Mouse (Mus musculus): ENCODE data around the gene Gnas. TPM values are rescaled to one million over a fixed set of nuclear protein-coding genes. Genes with fewer than 3 reads are reported as not detected.

The Gnas gene
- total RNA-seq (2021): 1,000 to 10,000 TPM; 1,824 to 1,870 TPM
- long read RNA-seq, transcript Gnas-206 (11 exons, 1,695 nt): minor isoform, 10 of 1,388 reads
- long read RNA-seq, transcript Gnas-208 (12 exons, 1,716 nt): major isoform, 1,194 of 1,388 reads
- long read RNA-seq, transcript Gnas-221 (13 exons, 1,427 nt): minor isoform, 8 of 1,388 reads
- long read RNA-seq, transcript Gnas-207 (11 exons, 1,789 nt): minor isoform, 12 of 1,388 reads
- long read RNA-seq, partial matches to known transcripts: 131 of 1,388 reads
- long read RNA-seq, other reads (novel, unspliced or antisense): 30 of 1,388 reads

GRCm38 (mm10) chr2:174284011-174284410 lies at the start of gene Gnas:
TSS of gene Gnas (plus strand) at chr2:174284320.
- peak; percentile 48 to 63 for DNase-seq (ENCODE audit: low spot score in 2 of 2)

DNA sequence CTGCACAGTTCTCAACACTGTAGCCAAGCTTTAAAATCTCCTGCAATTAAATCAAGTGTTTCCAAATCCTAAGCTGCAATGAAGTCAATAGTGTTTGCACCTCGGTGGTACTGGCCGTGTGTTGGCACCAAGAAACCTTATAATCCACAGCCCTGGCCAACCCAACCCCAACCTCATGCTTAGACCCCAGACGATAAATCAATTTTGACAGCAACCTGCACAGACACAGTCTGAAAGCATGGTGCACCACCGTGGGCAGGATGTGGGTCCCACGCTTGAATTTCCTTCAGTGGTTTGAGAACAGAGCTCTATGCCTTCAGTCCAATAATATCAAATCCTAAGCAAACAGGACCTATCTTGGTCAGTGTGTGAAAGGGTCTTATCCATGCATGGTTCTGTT lies 41.7 kb upstream of the Gnas start:
- DNase-seq (ENCODE audit: low spot score in 2 of 2): no peak

DNA sequence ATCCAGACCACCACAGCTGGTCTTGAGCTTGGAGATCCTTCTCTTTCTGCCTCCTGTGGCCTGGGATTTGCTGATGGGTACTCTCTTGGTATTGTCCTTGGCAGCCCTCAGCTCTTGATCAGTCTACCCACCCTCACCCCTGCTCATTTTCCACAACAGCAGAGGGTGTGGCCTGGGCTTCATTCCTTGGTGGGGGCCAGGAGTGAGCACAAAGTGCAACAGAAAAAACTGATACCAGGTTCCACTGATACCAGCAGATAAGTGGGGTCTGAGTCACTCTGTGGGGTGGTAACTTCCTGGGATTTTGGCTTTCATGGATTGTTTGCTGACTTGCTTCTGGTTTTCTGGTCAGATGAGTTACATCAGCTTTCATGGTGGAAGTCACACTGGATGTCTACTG lies 32.2 kb upstream of the Gnas start:
- DNase-seq (ENCODE audit: low spot score in 2 of 2): no peak

- no peak for DNase-seq (ENCODE audit: low spot score in 2 of 2)
These were observed 26.8 kb upstream of the Gnas start for GRCm38 (mm10) chr2:174257312-174257711.

- DNase-seq (ENCODE audit: low spot score in 2 of 2): no peak
These were observed 24.1 kb upstream of the Gnas start for GRCm38 (mm10) chr2:174260004-174260403.

GRCm38 (mm10) chr2:174260908-174261800 lies 23.0 kb upstream of the Gnas start:
- DNase-seq (ENCODE audit: low spot score in 2 of 2): no peak

DNA sequence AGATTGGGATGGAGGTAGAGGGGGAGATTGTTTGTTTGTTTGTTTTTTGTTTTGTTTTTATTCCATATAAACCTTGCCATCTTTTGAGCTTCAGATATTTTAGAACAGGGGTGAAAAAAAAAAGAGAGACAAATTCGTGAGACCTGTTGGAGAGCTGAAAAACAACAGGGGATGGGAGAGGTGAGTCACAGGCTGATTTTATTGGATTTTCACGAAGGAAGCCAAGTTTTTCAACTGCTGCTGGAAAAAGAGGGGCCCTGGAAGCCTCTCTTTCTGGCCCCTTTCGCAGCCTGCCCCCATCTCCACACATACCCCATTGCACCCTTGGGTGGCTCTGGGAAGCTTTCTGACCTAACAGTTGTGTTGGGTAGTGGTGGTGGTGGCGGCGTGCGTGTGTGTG lies 22.3 kb upstream of the Gnas start:
- DNase-seq (ENCODE audit: low spot score in 2 of 2): no peak

DNA sequence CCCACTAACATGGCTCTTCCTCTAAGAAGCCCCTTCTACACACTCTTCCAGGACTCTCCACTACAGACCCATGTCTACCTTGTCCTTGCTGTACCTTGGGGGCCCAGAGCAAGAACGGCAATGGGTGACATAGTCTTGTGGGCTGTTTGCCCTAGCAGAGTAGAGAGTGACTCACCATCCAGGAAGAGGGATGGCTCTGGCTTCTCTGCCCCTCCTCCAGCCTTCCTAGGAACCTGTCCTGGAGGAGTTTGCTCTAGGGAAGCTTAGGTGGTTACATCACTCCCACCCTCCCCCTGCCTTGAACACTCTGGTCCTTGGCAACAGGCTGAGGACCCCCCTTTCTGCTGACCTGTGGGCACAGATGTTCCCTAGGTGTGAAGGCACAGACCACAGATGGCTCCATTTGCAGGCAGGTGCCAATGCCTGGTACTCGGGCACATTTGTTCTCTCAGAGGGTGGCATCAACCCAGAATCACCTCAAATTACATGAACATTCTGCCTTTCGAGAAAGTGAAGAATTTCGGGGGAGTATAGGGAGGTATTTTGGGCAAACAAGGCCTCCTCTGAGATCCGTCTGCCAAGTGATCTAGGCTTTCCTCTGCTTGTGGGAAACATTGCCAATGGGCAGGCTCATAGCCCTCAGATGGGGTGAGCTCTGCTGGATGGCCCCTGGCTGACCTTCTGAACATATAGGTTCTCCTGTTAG lies 20.9 kb upstream of the Gnas start:
- no peak for DNase-seq (ENCODE audit: low spot score in 2 of 2)

GRCm38 (mm10) chr2:174264248-174264647 lies 19.9 kb upstream of the Gnas start:
- DNase-seq (ENCODE audit: low spot score in 2 of 2): no peak

DNA sequence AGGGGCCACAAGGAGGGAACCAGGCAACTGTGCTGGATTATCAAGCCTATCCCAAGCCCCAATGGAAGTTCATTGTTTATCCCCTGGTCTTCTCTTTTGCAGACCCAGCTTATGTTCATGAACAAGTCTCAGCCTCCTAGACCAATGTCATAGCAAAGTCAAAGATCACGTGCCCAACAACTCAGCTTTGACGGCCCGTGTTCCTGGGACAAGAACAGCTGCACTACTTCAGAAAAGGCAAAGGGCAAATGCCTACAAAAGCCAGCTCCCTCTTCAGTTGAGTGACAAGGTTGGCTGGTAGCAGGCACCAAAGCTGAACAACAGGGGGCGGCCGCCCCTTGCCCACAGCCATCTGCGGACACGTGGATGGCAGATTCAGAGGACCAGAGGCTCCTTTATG lies 13.7 kb upstream of the Gnas start:
- DNase-seq (ENCODE audit: low spot score in 2 of 2): no peak

- no peak for DNase-seq (ENCODE audit: low spot score in 2 of 2)
These were observed 12.7 kb upstream of the Gnas start for GRCm38 (mm10) chr2:174271459-174271858.

- DNase-seq (ENCODE audit: low spot score in 2 of 2): no peak
These were observed 11.0 kb upstream of the Gnas start for GRCm38 (mm10) chr2:174273131-174273530.

GRCm38 (mm10) chr2:174273961-174274360 lies 10.2 kb upstream of the Gnas start:
- DNase-seq (ENCODE audit: low spot score in 2 of 2): no peak

GRCm38 (mm10) chr2:174279771-174280170 lies 4.3 kb upstream of the Gnas start:
- DNase-seq (ENCODE audit: low spot score in 2 of 2): no peak

- DNase-seq (ENCODE audit: low spot score in 2 of 2): no peak
These were observed 779 bp upstream of the Gnas start for GRCm38 (mm10) chr2:174283341-174283740.

DNA sequence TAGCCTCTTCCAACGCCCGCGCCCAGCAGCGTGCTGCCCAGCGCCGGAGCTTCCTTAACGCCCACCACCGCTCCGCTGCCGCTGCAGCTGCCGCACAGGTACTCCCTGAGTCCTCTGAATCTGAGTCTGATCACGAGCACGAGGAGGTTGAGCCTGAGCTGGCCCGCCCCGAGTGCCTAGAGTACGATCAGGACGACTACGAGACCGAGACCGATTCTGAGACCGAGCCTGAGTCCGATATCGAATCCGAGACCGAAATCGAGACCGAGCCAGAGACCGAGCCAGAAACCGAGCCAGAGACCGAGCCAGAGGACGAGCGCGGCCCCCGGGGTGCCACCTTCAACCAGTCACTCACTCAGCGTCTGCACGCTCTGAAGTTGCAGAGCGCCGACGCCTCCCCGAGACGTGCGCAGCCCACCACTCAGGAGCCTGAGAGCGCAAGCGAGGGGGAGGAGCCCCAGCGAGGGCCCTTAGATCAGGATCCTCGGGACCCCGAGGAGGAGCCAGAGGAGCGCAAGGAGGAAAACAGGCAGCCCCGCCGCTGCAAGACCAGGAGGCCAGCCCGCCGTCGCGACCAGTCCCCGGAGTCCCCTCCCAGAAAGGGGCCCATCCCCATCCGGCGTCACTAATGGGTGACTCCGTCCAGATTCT lies 812 bp downstream of the Gnas start:
- no peak for DNase-seq (ENCODE audit: low spot score in 2 of 2)

DNA sequence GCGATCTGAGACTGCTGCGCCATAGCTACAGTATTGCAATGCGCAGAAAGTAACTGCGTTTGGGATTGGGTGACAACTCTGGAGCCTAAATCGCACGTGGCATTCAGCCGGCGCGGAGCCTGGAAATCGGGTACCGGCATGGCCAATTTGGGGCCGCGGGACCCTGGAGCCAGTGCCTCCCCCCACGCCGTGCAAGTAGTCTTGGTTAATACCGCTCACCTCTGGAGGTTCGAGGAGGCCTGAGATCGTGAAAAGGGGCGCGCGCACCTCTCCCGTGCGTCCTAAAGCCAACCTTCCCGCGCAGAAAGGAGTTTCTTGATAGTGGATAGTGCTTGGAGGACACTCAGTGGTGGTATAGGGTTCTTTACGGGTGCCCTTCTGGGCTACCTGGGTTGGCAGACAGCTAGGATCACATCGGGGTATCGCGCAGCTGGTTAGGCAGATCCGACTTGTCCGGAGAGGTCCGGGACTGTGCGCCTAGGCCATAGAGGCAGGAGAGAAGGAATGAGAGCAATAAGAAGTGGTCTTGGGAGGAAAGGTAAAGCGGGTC lies 1.9 kb downstream of the Gnas start:
- DNase-seq (ENCODE audit: low spot score in 2 of 2): no peak

GRCm38 (mm10) chr2:174287921-174288320 lies 3.8 kb downstream of the Gnas start:
- DNase-seq (ENCODE audit: low spot score in 2 of 2): no peak

GRCm38 (mm10) chr2:174288673-174289430 lies 4.7 kb downstream of the Gnas start:
- DNase-seq (ENCODE audit: low spot score in 2 of 2): no peak

DNA sequence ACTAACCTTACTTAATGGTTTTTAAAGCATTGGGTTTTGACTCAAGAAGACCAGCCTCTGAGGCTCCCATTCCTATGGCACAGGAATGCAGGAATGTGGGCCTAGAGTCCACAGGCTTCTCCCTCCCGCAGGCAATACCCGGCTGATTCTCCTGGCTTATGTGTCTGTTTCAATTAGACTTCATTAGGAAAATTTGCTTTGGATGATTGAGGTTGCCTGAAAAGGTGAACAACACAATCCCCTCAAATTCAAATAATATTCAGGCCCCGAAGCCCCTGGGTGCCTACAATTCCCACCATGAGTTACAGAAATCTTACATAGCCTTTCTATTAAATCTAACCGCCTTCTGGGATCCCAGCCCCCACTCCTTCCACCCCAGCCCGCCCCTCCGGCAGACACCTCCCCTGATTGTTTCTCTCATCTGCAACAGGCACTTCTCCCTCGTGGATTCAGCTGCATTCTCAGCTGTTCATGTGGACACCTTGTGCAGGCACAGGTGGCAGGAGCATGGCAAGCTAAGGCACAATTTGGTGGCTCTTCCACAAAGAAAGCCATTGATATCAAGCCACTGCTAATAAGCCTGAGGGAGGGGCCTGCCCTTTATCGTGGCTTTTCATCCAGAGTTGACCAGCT lies 7.0 kb downstream of the Gnas start:
- no peak for DNase-seq (ENCODE audit: low spot score in 2 of 2)

Data from layer of hippocampus, postnatal 10 days (tissue).